Mouse (Mus musculus) heart, embryonic 11.5 days (tissue): ENCODE results near the gene Nsd1. TPM values are rescaled to one million over a fixed set of nuclear protein-coding genes. Genes with fewer than 3 reads are reported as not detected.

Source experiments
- ATAC-seq: fragments of 200-750 bp; cut with Nextera tagmentation; replicated peaks from 2 replicates; pipeline ENCODE4 v1.8.0; 2017; ENCODE audit warnings: moderate library complexity; ENCODE audit not compliant: insufficient number of reproducible peaks, low FRiP score, low TSS enrichment
- H3K27ac ChIP-seq: fragments of 300-500 bp; sonication (generic); 2 replicates; pipeline ENCODE4 v1.5.1; 2014; ENCODE audit warnings: mild to moderate bottlenecking, low read depth, low read length
- H3K27me3 ChIP-seq: fragments of 300-500 bp; sonication (generic); 2 replicates; pipeline ENCODE4 v1.6.1; 2014; ENCODE audit warnings: mild to moderate bottlenecking, low read length, mixed read lengths; ENCODE audit not compliant: control insufficient read depth, insufficient read depth
- H3K36me3 ChIP-seq: fragments of 300-500 bp; sonication (generic); 2 replicates; pipeline ENCODE4 v1.6.1; 2014; ENCODE audit warnings: mild to moderate bottlenecking, low read length, moderate library complexity, mixed read lengths; ENCODE audit not compliant: control insufficient read depth, insufficient read depth
- H3K4me1 ChIP-seq: fragments of 300-500 bp; sonication (generic); 2 replicates; pipeline ENCODE4 v1.6.1; 2014; ENCODE audit warnings: low read length; ENCODE audit not compliant: control insufficient read depth, insufficient read depth
- H3K4me2 ChIP-seq: fragments of 300-500 bp; sonication (generic); 2 replicates; pipeline ENCODE4 v1.6.1; 2014; ENCODE audit warnings: mild to moderate bottlenecking, moderate library complexity
- H3K4me3 ChIP-seq: fragments of 300-500 bp; sonication (generic); 2 replicates; pipeline ENCODE4 v1.5.1; 2014; ENCODE audit warnings: low read depth, low read length
- H3K9ac ChIP-seq: fragments of 300-500 bp; sonication (generic); 2 replicates; pipeline ENCODE4 v1.6.1; 2014; ENCODE audit warnings: mild to moderate bottlenecking, low read depth, low read length, moderate library complexity
- H3K9me3 ChIP-seq: fragments of 300-500 bp; sonication (generic); replicated peaks from 2 replicates; pipeline ENCODE4 v1.6.1; 2016; ENCODE audit warnings: low read length; ENCODE audit not compliant: control insufficient read depth
- WGBS: fragments of 180-500 bp; shearing (Covaris S2); extraction: QIAGEN DNeasy Blood & Tissue Kit; methylation state at CpG from one replicate; pipeline ENCODE4 v1.1.7; 2014; ENCODE audit not compliant: insufficient replicate concordance; 5-methylcytosine and 5-hydroxymethylcytosine counted together
- polyA plus RNA-seq: library from polyadenylated mRNA; unstranded; fragments of >200 nt; fragmentation: Nextera tagmentation; extraction: Ambion mirVana; gene quantifications from 2 replicates; pipeline ENCODE4 v1.2.1, GENCODE M21; 2014

The Nsd1 gene
- polyA plus RNA-seq, 1 experiment from 2014 or later, result 72.1 TPM

- Histone ChIP-seq H3K4me2 (no peak overlapping the region), H3K27me3 (no peaks in the 10 kb centered on the region), H3K27ac (no peak overlapping the region), H3K36me3 (peaks cover 8% of the 10 kb centered on the region), H3K4me3 (no peak overlapping the region), H3K9me3 (no peaks in the 10 kb centered on the region), H3K9ac (no peak overlapping the region), H3K4me1 (no peaks in the 10 kb centered on the region)
- WGBS, result 66% methylated on average over 3 of the region's 3 CpGs
- ATAC-seq, result no peak
Observed at GRCm38 (mm10) chr13:55255052-55255652, 45.6 kb downstream of the Nsd1 start.

- no peak for ATAC-seq
- Histone ChIP-seq H3K4me1 (no peaks in the 10 kb centered on the region), H3K9me3 (no peaks in the 10 kb centered on the region), H3K27ac (no peak overlapping the region), H3K9ac (no peak overlapping the region), H3K4me2 (no peak overlapping the region), H3K27me3 (no peaks in the 10 kb centered on the region), H3K4me3 (no peak overlapping the region), H3K36me3 (peaks cover 20% of the 10 kb centered on the region)
- WGBS, result 98% methylated on average over 3 of the region's 3 CpGs
Observed at GRCm38 (mm10) chr13:55258651-55259050, 49.1 kb downstream of the Nsd1 start.

GRCm38 (mm10) chr13:55261521-55261920 is 51.9 kb downstream of the Nsd1 start:
- no peaks in the 10 kb centered on the region for H3K9me3 ChIP-seq
- WGBS, result 95% methylated on average over 8 of the region's 8 CpGs
- peaks cover 30% of the 10 kb centered on the region for H3K36me3 ChIP-seq
- no peaks in the 10 kb centered on the region for H3K27me3 ChIP-seq
- no peak for ATAC-seq
- no peak overlapping the region for H3K4me3 ChIP-seq
- H3K27ac ChIP-seq, result no peak overlapping the region
- H3K9ac ChIP-seq, result no peak overlapping the region
- no peak overlapping the region for H3K4me2 ChIP-seq
- H3K4me1 ChIP-seq, result no peaks in the 10 kb centered on the region

DNA sequence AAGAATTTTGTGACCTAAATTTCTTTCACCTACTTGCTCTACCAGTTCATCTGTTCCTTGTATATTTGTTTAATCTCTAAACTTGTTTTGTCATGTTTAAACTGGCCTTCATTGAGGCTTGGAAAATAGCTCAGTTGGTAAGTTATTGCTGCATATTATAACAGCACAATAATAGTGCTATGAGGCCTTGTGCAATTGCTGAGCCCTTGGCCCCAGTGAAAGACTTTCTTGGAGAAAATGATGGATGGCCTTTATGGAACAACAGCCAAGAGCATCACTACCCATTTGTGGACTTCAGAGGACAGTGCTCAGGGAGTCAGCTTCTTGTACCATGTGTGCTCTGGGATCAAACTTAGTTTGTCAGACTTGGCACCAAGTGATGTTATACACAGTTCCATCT is 52.5 kb downstream of the Nsd1 start:
- no peak for ATAC-seq
- Histone ChIP-seq H3K4me2 (no peak overlapping the region), H3K9me3 (no peaks in the 10 kb centered on the region), H3K27me3 (no peaks in the 10 kb centered on the region), H3K4me3 (no peak overlapping the region), H3K9ac (no peak overlapping the region), H3K36me3 (peaks cover 30% of the 10 kb centered on the region), H3K27ac (no peak overlapping the region), H3K4me1 (no peaks in the 10 kb centered on the region)

- no peak overlapping the region for H3K4me3 ChIP-seq
- no peak overlapping the region for H3K4me2 ChIP-seq
- peaks cover 23% of the 10 kb centered on the region for H3K36me3 ChIP-seq
- H3K27me3 ChIP-seq, result no peaks in the 10 kb centered on the region
- no peaks in the 10 kb centered on the region for H3K4me1 ChIP-seq
- H3K9ac ChIP-seq, result no peak overlapping the region
- WGBS, result 92% methylated on average over 5 of the region's 5 CpGs
- no peak for ATAC-seq
- no peaks in the 10 kb centered on the region for H3K9me3 ChIP-seq
- H3K27ac ChIP-seq, result no peak overlapping the region
Observed at GRCm38 (mm10) chr13:55277203-55277602, 67.6 kb downstream of the Nsd1 start.

DNA sequence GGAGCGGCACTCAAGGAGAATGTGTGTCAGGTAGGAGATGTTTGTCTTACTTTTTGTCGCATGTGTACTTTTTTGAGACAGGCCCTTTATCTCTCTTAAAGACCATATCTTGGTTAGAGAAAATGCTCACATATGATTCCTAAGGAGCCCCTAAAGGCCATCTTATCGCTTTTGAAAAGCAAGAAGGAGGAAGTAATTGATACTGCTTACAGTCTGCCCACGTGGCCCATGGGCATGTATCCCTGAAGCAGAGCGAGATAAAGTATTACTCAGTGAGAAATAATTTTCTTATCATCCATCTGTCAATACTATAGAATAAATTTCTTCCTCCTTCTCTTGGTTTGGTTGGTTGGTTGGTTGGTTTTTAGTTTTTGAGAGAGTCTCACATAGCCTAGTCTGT is 68.1 kb downstream of the Nsd1 start:
- Histone ChIP-seq H3K9me3 (no peaks in the 10 kb centered on the region), H3K4me3 (no peak overlapping the region), H3K27ac (no peak overlapping the region), H3K4me1 (no peaks in the 10 kb centered on the region), H3K27me3 (no peaks in the 10 kb centered on the region), H3K36me3 (peaks cover 26% of the 10 kb centered on the region), H3K9ac (no peak overlapping the region), H3K4me2 (no peak overlapping the region)
- 86% methylated on average over 5 of the region's 5 CpGs for WGBS
- no peak for ATAC-seq

DNA sequence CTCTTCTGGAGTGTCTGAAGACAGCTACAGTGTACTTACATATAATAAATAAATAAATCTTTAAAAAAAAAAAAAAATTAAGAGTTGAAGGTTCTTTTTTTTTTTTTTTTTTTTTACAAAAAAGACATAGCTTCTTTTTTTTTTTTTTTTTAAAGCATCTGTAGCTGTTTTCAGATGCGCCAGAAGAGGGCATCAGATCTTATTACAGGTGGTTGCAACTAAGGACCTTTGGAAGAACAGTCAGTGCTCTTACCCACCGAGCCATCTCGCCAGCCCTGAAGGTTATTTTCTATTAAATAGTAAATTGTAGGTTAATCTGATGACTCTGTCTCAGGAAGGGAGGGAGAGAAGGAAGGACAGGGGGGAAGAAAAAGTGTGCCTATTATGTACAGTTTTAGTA is 79.3 kb downstream of the Nsd1 start:
- ATAC-seq, result no peak
- Histone ChIP-seq H3K27me3 (no peaks in the 10 kb centered on the region), H3K36me3 (peaks cover 31% of the 10 kb centered on the region), H3K4me2 (no peak overlapping the region), H3K4me3 (no peak overlapping the region), H3K9me3 (no peaks in the 10 kb centered on the region), H3K27ac (no peak overlapping the region), H3K4me1 (no peaks in the 10 kb centered on the region), H3K9ac (no peak overlapping the region)
- 80% methylated on average over 3 of the region's 3 CpGs for WGBS

DNA sequence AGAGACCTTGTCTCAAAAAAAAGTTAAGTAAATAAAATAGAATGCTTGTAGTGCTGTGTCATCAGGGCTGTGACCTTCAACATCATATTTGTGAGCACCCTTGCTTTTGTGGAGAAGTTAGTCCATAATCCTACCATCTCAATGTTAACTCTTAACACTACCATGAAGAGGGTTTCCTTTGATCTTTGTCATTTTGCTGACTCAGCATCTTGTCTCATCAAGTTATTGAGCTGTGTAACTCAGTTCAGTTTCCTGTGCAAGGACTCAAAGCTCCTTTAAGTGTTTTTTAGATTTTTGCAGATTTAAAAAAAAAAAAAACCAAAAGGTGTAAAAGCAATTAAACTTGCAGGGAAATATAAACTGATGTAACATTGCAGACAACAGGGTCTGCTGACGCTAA is 87.2 kb downstream of the Nsd1 start:
- H3K4me2 ChIP-seq, result no peak overlapping the region
- ATAC-seq, result no peak
- no peak overlapping the region for H3K9ac ChIP-seq
- no peak overlapping the region for H3K27ac ChIP-seq
- no peaks in the 10 kb centered on the region for H3K4me1 ChIP-seq
- 96% methylated on average over 1 of the region's 1 CpGs for WGBS
- H3K36me3 ChIP-seq, result peaks cover 31% of the 10 kb centered on the region
- no peaks in the 10 kb centered on the region for H3K9me3 ChIP-seq
- H3K4me3 ChIP-seq, result no peak overlapping the region
- no peaks in the 10 kb centered on the region for H3K27me3 ChIP-seq

DNA sequence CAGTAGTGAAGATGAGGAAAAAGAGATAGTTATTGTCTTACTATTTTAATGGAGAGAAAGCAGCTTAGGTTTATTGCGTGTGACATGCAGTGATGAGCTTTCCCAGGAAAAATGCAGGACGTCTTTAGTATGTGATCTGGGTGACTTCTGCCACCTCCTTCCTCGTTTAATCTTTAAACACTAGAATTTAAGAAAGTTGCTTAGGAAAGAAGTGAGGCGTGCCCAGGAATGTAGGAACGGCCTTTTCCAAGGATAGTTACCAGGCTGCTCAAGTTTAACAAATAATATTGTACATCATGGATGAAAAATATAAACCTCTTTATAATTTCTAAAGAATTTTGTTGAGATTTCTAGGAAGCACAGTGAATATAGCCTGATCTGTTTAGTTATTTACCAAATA is 91.3 kb downstream of the Nsd1 start:
- Histone ChIP-seq H3K4me2 (no peak overlapping the region), H3K9ac (no peak overlapping the region), H3K4me1 (no peaks in the 10 kb centered on the region), H3K4me3 (no peak overlapping the region), H3K36me3 (peaks cover 31% of the 10 kb centered on the region), H3K9me3 (no peaks in the 10 kb centered on the region), H3K27me3 (no peaks in the 10 kb centered on the region), H3K27ac (no peak overlapping the region)
- 86% methylated on average over 5 of the region's 5 CpGs for WGBS
- ATAC-seq, result no peak
